Mouse (Mus musculus): Measurements from ENCODE around the gene Adcy5.

- TF ChIP-seq CTCF (IDR thresholded peaks at IDR 0.05; ENCODE audit: low read depth) = no peak
- TF ChIP-seq EP300 (IDR thresholded peaks at IDR 0.05; ENCODE audit: low read depth) = no peak
These were observed 54.1 kb downstream of the Adcy5 start for GRCm38 (mm10) chr16:35208796-35209195.
